Mouse (Mus musculus) MEL (cell line): ENCODE measurements at regions not wholly inside any gene's neighbourhood (a gene's known extent, or its start where the extent isn't known, plus 50 kb on each side); places are given as distances from the start of the nearest gene placed in this dataset.

Experiments
- DNase-seq: peaks from one replicate; pipeline ENCODE4 v3.0.0; 2011; ENCODE audit warnings: low read depth, low spot score
- H3K27ac ChIP-seq: 2 replicates; pipeline ENCODE4 v1.5.1; 2012; ENCODE audit warnings: low read depth, mild to moderate bottlenecking, control low read depth, low read length, moderate library complexity; ENCODE audit not compliant: control insufficient read depth
- H3K27me3 ChIP-seq, 2 experiments: fragments of 150-350 bp in 1 of 2; sonication (generic) in 1 of 2; 2 replicates each; pipeline ENCODE4 v1.6.1; 2012; ENCODE audit warnings: low read length in 2 of 2, mild to moderate bottlenecking in 2 of 2, improper control_type of control experiment in 1 of 2, moderate library complexity in 1 of 2; ENCODE audit not compliant: insufficient read depth in 2 of 2, control insufficient read depth in 1 of 2
- H3K36me3 ChIP-seq, 2 experiments: 2 replicates each; pipeline ENCODE4 v1.6.1; 2012 to 2014; ENCODE audit warnings: low read length in 2 of 2, improper control_type of control experiment in 1 of 2, inconsistent platforms in 1 of 2, mild to moderate bottlenecking in 1 of 2; ENCODE audit not compliant: insufficient read depth in 2 of 2, control insufficient read depth in 1 of 2
- H3K4me1 ChIP-seq, 2 experiments: fragments of 150-350 bp in 1 of 2; sonication (generic) in 1 of 2; 2 replicates each; pipeline ENCODE4 v1.6.1; 2012; ENCODE audit warnings: low read length in 2 of 2, improper control_type of control experiment in 1 of 2, mild to moderate bottlenecking in 1 of 2; ENCODE audit not compliant: insufficient read depth in 2 of 2, control insufficient read depth in 1 of 2
- H3K4me3 ChIP-seq, 2 experiments: fragments of 150-350 bp in 1 of 2; sonication (generic) in 1 of 2; 2 replicates each; pipeline ENCODE4 v1.5.1; 2012; ENCODE audit warnings: low read depth in 2 of 2, low read length in 2 of 2, mild to moderate bottlenecking in 2 of 2, moderate library complexity in 2 of 2, control low read depth in 1 of 2, improper control_type of control experiment in 1 of 2; ENCODE audit not compliant: control insufficient read depth in 1 of 2, insufficient read depth in 1 of 2
- H3K79me2 ChIP-seq: 2 replicates; pipeline ENCODE4 v1.6.1; 2012; ENCODE audit warnings: mild to moderate bottlenecking, low read length, moderate library complexity; ENCODE audit not compliant: control insufficient read depth, poor library complexity, insufficient read depth
- H3K9ac ChIP-seq: 2 replicates; pipeline ENCODE4 v1.6.1; 2012; ENCODE audit warnings: low read depth, mild to moderate bottlenecking, control low read depth, low read length, moderate library complexity; ENCODE audit not compliant: control insufficient read depth, poor library complexity, severe bottlenecking
- H3K9me3 ChIP-seq: fragments of 150-350 bp; sonication (generic); replicated peaks from 2 replicates; pipeline ENCODE4 v1.6.1; 2012; ENCODE audit warnings: mild to moderate bottlenecking, low read length, improper control_type of control experiment, moderate library complexity; ENCODE audit not compliant: insufficient read depth
- BHLHE40 ChIP-seq: IDR thresholded peaks from 2 replicates; pipeline ENCODE4 v1.6.1; 2012; ENCODE audit warnings: low read depth, mild to moderate bottlenecking, inconsistent platforms, low read length, improper control_type of control experiment, borderline replicate concordance
- CTCF ChIP-seq, 3 experiments: IDR thresholded peaks in 2 of 3; conservative IDR thresholded peaks in 1 of 3; 2 replicates each; pipeline ENCODE4 v1.5.1; 2011 to 2012; ENCODE audit warnings: low read length in 3 of 3, low read depth in 2 of 3, mild to moderate bottlenecking in 2 of 3, improper control_type of control experiment in 1 of 3, inconsistent platforms in 1 of 3, mixed read lengths in 1 of 3, moderate library complexity in 1 of 3; ENCODE audit not compliant: control insufficient read depth in 1 of 3, insufficient read depth in 1 of 3, poor library complexity in 1 of 3, severe bottlenecking in 1 of 3
- E2F4 ChIP-seq: IDR thresholded peaks from 2 replicates; pipeline ENCODE4 v1.6.1; 2011; ENCODE audit warnings: low read depth, low read length, improper control_type of control experiment, borderline replicate concordance
- ELF1 ChIP-seq: IDR thresholded peaks from 2 replicates; pipeline ENCODE4 v1.6.1; 2014; ENCODE audit warnings: low read depth, mild to moderate bottlenecking, inconsistent platforms, low read length, improper control_type of control experiment, moderate library complexity
- EP300 ChIP-seq, 2 experiments: IDR thresholded peaks; 2 replicates each; pipeline ENCODE4 v1.6.1; 2011; ENCODE audit warnings: improper control_type of control experiment in 2 of 2, low read length in 2 of 2, low read depth in 1 of 2, mild to moderate bottlenecking in 1 of 2
- ETS1 ChIP-seq: IDR thresholded peaks from 2 replicates; pipeline ENCODE4 v1.6.1; 2012; ENCODE audit warnings: low read depth, mild to moderate bottlenecking, inconsistent platforms, low read length, improper control_type of control experiment, moderate library complexity
- JUND ChIP-seq: IDR thresholded peaks from 2 replicates; pipeline ENCODE4 v1.6.1; 2011; ENCODE audit warnings: low read depth, mild to moderate bottlenecking, improper control_type of control experiment, low read length
- MAZ ChIP-seq: IDR thresholded peaks from 2 replicates; pipeline ENCODE4 v1.6.1; 2012; ENCODE audit warnings: low read depth, mild to moderate bottlenecking, inconsistent platforms, low read length, improper control_type of control experiment
- MEF2A ChIP-seq: IDR thresholded peaks from 2 replicates; pipeline ENCODE4 v1.6.1; 2014; ENCODE audit warnings: low read depth, mild to moderate bottlenecking, inconsistent platforms, low read length, improper control_type of control experiment; ENCODE audit not compliant: poor library complexity, insufficient replicate concordance, severe bottlenecking; ENCODE audit errors: extremely low read depth
- MXI1 ChIP-seq: IDR thresholded peaks from 2 replicates; pipeline ENCODE4 v1.6.1; 2011; ENCODE audit warnings: mild to moderate bottlenecking, low read depth, low read length, improper control_type of control experiment
- MYB ChIP-seq: IDR thresholded peaks from 2 replicates; pipeline ENCODE4 v1.6.1; 2011; ENCODE audit warnings: mild to moderate bottlenecking, low read depth, low read length, improper control_type of control experiment
- NRF1 ChIP-seq: IDR thresholded peaks from 2 replicates; pipeline ENCODE4 v1.6.1; 2014; ENCODE audit warnings: low read depth, mild to moderate bottlenecking, inconsistent platforms, low read length, improper control_type of control experiment, moderate library complexity; ENCODE audit not compliant: poor library complexity, insufficient read depth, severe bottlenecking
- POLR2A ChIP-seq, 2 experiments: IDR thresholded peaks; 2 replicates each; pipeline ENCODE4 v1.6.1; 2011 to 2012; ENCODE audit warnings: low read length in 2 of 2, mild to moderate bottlenecking in 2 of 2, control low read depth in 1 of 2, improper control_type of control experiment in 1 of 2, low read depth in 1 of 2, moderate library complexity in 1 of 2; ENCODE audit not compliant: control insufficient read depth in 1 of 2, insufficient read depth in 1 of 2, poor library complexity in 1 of 2
- POLR2AphosphoS2 ChIP-seq: IDR thresholded peaks from 2 replicates; pipeline ENCODE4 v1.6.1; 2011; ENCODE audit warnings: low read length, improper control_type of control experiment
- POLR2AphosphoS5 ChIP-seq: IDR thresholded peaks from 2 replicates; pipeline ENCODE4 v1.6.1; 2012; ENCODE audit warnings: low read depth, borderline replicate concordance, mild to moderate bottlenecking, inconsistent platforms, low read length, moderate library complexity, mixed read lengths
- RAD21 ChIP-seq: IDR thresholded peaks from 2 replicates; pipeline ENCODE4 v1.6.1; 2011; ENCODE audit warnings: mild to moderate bottlenecking, low read depth, low read length, improper control_type of control experiment
- SIN3A ChIP-seq: IDR thresholded peaks from 2 replicates; pipeline ENCODE4 v1.6.1; 2012; ENCODE audit warnings: low read length, improper control_type of control experiment, inconsistent platforms
- TCF12 ChIP-seq: IDR thresholded peaks from 2 replicates; pipeline ENCODE4 v1.6.1; 2014; ENCODE audit warnings: low read depth, mild to moderate bottlenecking, inconsistent platforms, low read length, improper control_type of control experiment, moderate library complexity
- USF1 ChIP-seq: IDR thresholded peaks from 2 replicates; pipeline ENCODE4 v1.6.1; 2014; ENCODE audit warnings: low read depth, mild to moderate bottlenecking, inconsistent platforms, low read length, improper control_type of control experiment, moderate library complexity
- USF2 ChIP-seq, 2 experiments: IDR thresholded peaks; 2 replicates each; pipeline ENCODE4 v1.6.1; 2011 to 2012; ENCODE audit warnings: improper control_type of control experiment in 2 of 2, low read length in 2 of 2, borderline replicate concordance in 1 of 2, inconsistent platforms in 1 of 2, low read depth in 1 of 2, mild to moderate bottlenecking in 1 of 2; ENCODE audit not compliant: insufficient read depth in 1 of 2
- ZC3H11A ChIP-seq: IDR thresholded peaks from 2 replicates; pipeline ENCODE4 v1.6.1; 2012; ENCODE audit warnings: low read depth, mild to moderate bottlenecking, inconsistent platforms, low read length, improper control_type of control experiment
- ZKSCAN1 ChIP-seq: IDR thresholded peaks from 2 replicates; pipeline ENCODE4 v1.6.1; 2012; ENCODE audit warnings: low read depth, mild to moderate bottlenecking, inconsistent platforms, low read length, improper control_type of control experiment, moderate library complexity
- ZNF384 ChIP-seq: IDR thresholded peaks from 2 replicates; pipeline ENCODE4 v1.6.1; 2012; ENCODE audit warnings: low read depth, mild to moderate bottlenecking, inconsistent platforms, low read length, improper control_type of control experiment

DNA sequence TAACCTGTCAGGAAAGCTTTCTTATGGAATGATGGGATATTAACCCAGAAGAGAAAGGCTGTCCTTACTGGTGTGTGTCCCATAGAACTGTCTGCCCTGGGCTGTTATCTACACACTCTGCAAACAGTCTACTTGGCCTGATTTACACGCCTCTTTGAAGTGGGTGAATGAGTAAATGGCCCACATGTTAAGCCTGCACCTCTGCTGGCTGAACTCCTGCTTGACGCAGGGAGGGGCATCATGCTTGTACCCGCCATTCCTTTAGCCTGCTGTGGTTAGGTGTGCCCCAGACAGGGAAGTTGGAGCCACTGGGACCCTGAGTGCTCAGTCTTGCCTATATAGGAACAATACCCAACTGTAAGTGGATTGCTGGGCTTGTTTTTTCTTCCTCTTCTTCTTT, 371.3 kb upstream of the Ubash3b start:
- no peak overlapping the region for H3K4me3 ChIP-seq
- TF ChIP-seq ELF1: no peak
- no peak for TF ChIP-seq E2F4
- no peak for TF ChIP-seq TCF12
- TF ChIP-seq ZC3H11A: no peak
- no peak for TF ChIP-seq RAD21
- no peak for TF ChIP-seq ETS1
- no peak for TF ChIP-seq CTCF (IDR thresholded peaks at IDR 0.05 in 2 of 3, conservative IDR thresholded peaks at IDR 0.05 in 1 of 3; ENCODE audit: control insufficient read depth in 1 of 3, insufficient read depth in 1 of 3, low read depth in 2 of 3, low read length in 3 of 3, poor library complexity in 1 of 3, severe bottlenecking in 1 of 3)
- no peak for TF ChIP-seq MYB
- no peak for TF ChIP-seq POLR2A (IDR thresholded peaks at IDR 0.05; ENCODE audit: control insufficient read depth in 1 of 2, insufficient read depth in 1 of 2, low read depth in 1 of 2, low read length in 2 of 2, poor library complexity in 1 of 2)
- TF ChIP-seq EP300 (IDR thresholded peaks at IDR 0.05; ENCODE audit: low read depth in 1 of 2, low read length in 2 of 2): no peak
- TF ChIP-seq ZNF384: no peak
- no peaks in the 10 kb centered on the region for H3K79me2 ChIP-seq
- H3K9me3 ChIP-seq: no peaks in the 10 kb centered on the region
- no peaks in the 10 kb centered on the region for H3K27me3 ChIP-seq
- no peaks in the 10 kb centered on the region for H3K4me1 ChIP-seq
- no peaks in the 10 kb centered on the region for H3K36me3 ChIP-seq
- no peak overlapping the region for H3K27ac ChIP-seq
- DNase-seq: no peak
- H3K9ac ChIP-seq: no peak overlapping the region

GRCm38 (mm10) chr9:41532290-41532689, 370.8 kb upstream of the Ubash3b start:
- Histone ChIP-seq H3K36me3 (no peaks in the 10 kb centered on the region), H3K4me3 (no peak overlapping the region), H3K27me3 (no peaks in the 10 kb centered on the region), H3K9ac (no peak overlapping the region), H3K79me2 (no peaks in the 10 kb centered on the region), H3K27ac (no peak overlapping the region)
- no peak for DNase-seq
- TF ChIP-seq MAZ (no peak), NRF1 (no peak), MXI1 (no peak), ZNF384 (no peak), BHLHE40 (no peak)
- TF ChIP-seq, all 39 proteins: peak for 0
- Histone ChIP-seq H3K4me1 (no peaks in the 10 kb centered on the region), H3K9me3 (no peaks in the 10 kb centered on the region)

DNA sequence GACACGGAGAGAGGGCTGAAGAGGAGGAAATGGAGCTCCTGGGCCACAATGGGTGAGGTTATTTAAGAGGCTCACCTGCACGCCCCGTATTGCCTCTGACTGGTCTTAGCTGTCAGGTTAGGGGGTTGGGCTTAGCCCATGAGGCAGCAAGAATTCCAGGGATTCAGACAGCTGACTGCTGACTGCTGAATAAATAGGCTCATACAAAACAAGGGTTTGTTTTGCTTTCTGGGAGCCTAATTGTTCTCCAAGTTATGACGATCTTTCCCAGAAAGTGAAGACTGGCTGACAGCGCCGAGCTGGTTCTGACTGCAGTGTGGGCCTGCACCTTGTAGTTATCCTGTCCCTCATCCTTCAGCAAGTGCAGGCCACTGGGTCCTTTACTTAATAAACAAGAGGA, 370.1 kb upstream of the Ubash3b start:
- Histone ChIP-seq H3K4me3 (no peak overlapping the region), H3K9ac (no peak overlapping the region), H3K36me3 (no peaks in the 10 kb centered on the region), H3K4me1 (no peaks in the 10 kb centered on the region), H3K27ac (no peak overlapping the region), H3K9me3 (no peaks in the 10 kb centered on the region), H3K27me3 (no peaks in the 10 kb centered on the region), H3K79me2 (no peaks in the 10 kb centered on the region)
- no peak for DNase-seq
- TF ChIP-seq CTCF (IDR thresholded peaks at IDR 0.05 in 2 of 3, conservative IDR thresholded peaks at IDR 0.05 in 1 of 3; ENCODE audit: control insufficient read depth in 1 of 3, insufficient read depth in 1 of 3, low read depth in 2 of 3, low read length in 3 of 3, poor library complexity in 1 of 3, severe bottlenecking in 1 of 3) (no peak), MXI1 (no peak), POLR2AphosphoS5 (no peak), MEF2A (no peak), USF1 (no peak), ETS1 (no peak), ZKSCAN1 (no peak), JUND (no peak), ELF1 (no peak), MYB (no peak), POLR2AphosphoS2 (no peak), POLR2A (IDR thresholded peaks at IDR 0.05; ENCODE audit: control insufficient read depth in 1 of 2, insufficient read depth in 1 of 2, low read depth in 1 of 2, low read length in 2 of 2, poor library complexity in 1 of 2) (no peak), EP300 (IDR thresholded peaks at IDR 0.05; ENCODE audit: low read depth in 1 of 2, low read length in 2 of 2) (no peak), NRF1 (no peak), SIN3A (no peak), MAZ (no peak), BHLHE40 (no peak), USF2 (IDR thresholded peaks at IDR 0.05; ENCODE audit: borderline replicate concordance in 1 of 2, insufficient read depth in 1 of 2, low read depth in 1 of 2, low read length in 2 of 2) (no peak)
